Mouse (Mus musculus) limb, embryonic 14.5 days (tissue): ENCODE data around the gene Thap4. TPM values are rescaled to one million over a fixed set of nuclear protein-coding genes. Genes with fewer than 3 reads are reported as not detected.
A peak's percentile ranks its signal among the peaks of the same experiment; 100 is the strongest.

Experiments
- ATAC-seq: fragments of 200-750 bp; cut with Nextera tagmentation; 2 replicates; pipeline ENCODE4 v1.8.0; 2017; ENCODE audit warnings: low read depth, moderate number of reproducible peaks, moderate TSS enrichment; ENCODE audit not compliant: low FRiP score
- DNase-seq: peaks from one replicate; pipeline ENCODE4 v3.0.0-alpha.2; 2015; ENCODE audit warnings: low spot score
- H3K27ac ChIP-seq: fragments of 300-500 bp; sonication (generic); replicated peaks from 2 replicates; pipeline ENCODE4 v1.5.1; 2014; ENCODE audit warnings: low read depth, mild to moderate bottlenecking, low read length, moderate library complexity, mixed read lengths
- H3K27me3 ChIP-seq: fragments of 300-500 bp; sonication (generic); 2 replicates; pipeline ENCODE4 v1.6.1; 2014; ENCODE audit warnings: low read length, mixed read lengths; ENCODE audit not compliant: control insufficient read depth, insufficient read depth
- H3K36me3 ChIP-seq: fragments of 300-500 bp; sonication (generic); 2 replicates; pipeline ENCODE4 v1.6.1; 2014; ENCODE audit warnings: mild to moderate bottlenecking, low read length, moderate library complexity, mixed read lengths; ENCODE audit not compliant: control insufficient read depth, insufficient read depth
- H3K4me1 ChIP-seq: fragments of 300-500 bp; sonication (generic); 2 replicates; pipeline ENCODE4 v1.6.1; 2014; ENCODE audit warnings: antibody characterized with exemption, low read length, mixed read lengths; ENCODE audit not compliant: control insufficient read depth, insufficient read depth
- H3K4me2 ChIP-seq: fragments of 300-500 bp; sonication (generic); replicated peaks from 2 replicates; pipeline ENCODE4 v1.6.1; 2014; ENCODE audit warnings: low read depth, mild to moderate bottlenecking, low read length, moderate library complexity; ENCODE audit not compliant: severe bottlenecking
- H3K4me3 ChIP-seq: fragments of 300-500 bp; sonication (generic); replicated peaks from 2 replicates; pipeline ENCODE4 v1.5.1; 2014; ENCODE audit warnings: low read length
- H3K9ac ChIP-seq: fragments of 300-500 bp; sonication (generic); 2 replicates; pipeline ENCODE4 v1.6.1; 2014; ENCODE audit warnings: mild to moderate bottlenecking, low read depth, low read length, moderate library complexity; ENCODE audit not compliant: severe bottlenecking
- H3K9me3 ChIP-seq: fragments of 300-500 bp; sonication (generic); 2 replicates; pipeline ENCODE4 v1.6.1; 2016; ENCODE audit warnings: low read length; ENCODE audit not compliant: control insufficient read depth
- POLR2A ChIP-seq: fragments of 200-500 bp; IDR thresholded peaks from 2 replicates; pipeline ENCODE4 v1.8.0; 2012; ENCODE audit warnings: inconsistent platforms, mild to moderate bottlenecking, moderate library complexity, borderline replicate concordance; ENCODE audit not compliant: insufficient read depth, insufficient read length; ENCODE audit errors: extremely low read depth
- WGBS: fragments of 180-500 bp; shearing (Covaris S2); extraction: QIAGEN DNeasy Blood & Tissue Kit; methylation state at CpG from one replicate; pipeline ENCODE4 v1.1.7; 2014; 5-methylcytosine and 5-hydroxymethylcytosine counted together
- polyA plus RNA-seq, 2 experiments: library from polyadenylated mRNA; depleted of rRNA in 1 of 2; stranded (reverse) in 1 of 2; unstranded in 1 of 2; fragments of >200 nt; fragmentation: Nextera tagmentation in 1 of 2; extraction: Ambion mirVana in 1 of 2; gene quantifications; 2 replicates each; pipeline versions ENCODE4 v1.2.1 to v1.2.3; 2012 to 2014

Gene Thap4
- polyA plus RNA-seq, 2 experiments, result 52.3 to 59.4 TPM

- no peak for TF ChIP-seq POLR2A
- Histone ChIP-seq H3K4me1 (no peaks in the 10 kb centered on the region), H3K4me3 (peak within 1 kb of the TSS; percentile 60), H3K36me3 (no peaks in the 10 kb centered on the region), H3K9ac (peak within 1 kb of the TSS; percentile 70), H3K9me3 (no peaks in the 10 kb centered on the region), H3K27ac (0 out of 2 replicates have a peak within 1 kb of the TSS, but pooled peaks have one; percentile 13), H3K27me3 (0 out of 2 replicates have a peak, but pooled peaks cover 3% of the 10 kb centered on the region), H3K4me2 (peak within 1 kb of the TSS; percentile 95)
- DNase-seq (peak; percentile 76), ATAC-seq (peak; percentile 45)
- under 1% methylated on average over 75 of the region's 78 CpGs for WGBS
These were observed 69.0 kb downstream of the Thap4 start, which contains the start of gene Bok for GRCm38 (mm10) chr1:93685401-93686244. TSS of gene Bok (plus strand) at chr1:93685660.

- WGBS, result 52% methylated on average over 7 of the region's 7 CpGs
- Histone ChIP-seq H3K4me2 (no peak overlapping the region), H3K27me3 (no peaks in the 10 kb centered on the region), H3K36me3 (no peaks in the 10 kb centered on the region), H3K4me1 (no peaks in the 10 kb centered on the region), H3K9ac (no peak overlapping the region), H3K27ac (no peak overlapping the region), H3K9me3 (no peaks in the 10 kb centered on the region), H3K4me3 (no peak overlapping the region)
- TF ChIP-seq POLR2A, result no peak
- DNase-seq (peak; percentile 26), ATAC-seq (no peak)
These were observed 74.6 kb downstream of the Thap4 start for GRCm38 (mm10) chr1:93679889-93680568.

GRCm38 (mm10) chr1:93678386-93678785 lies 76.3 kb downstream of the Thap4 start:
- no peak for DNase-seq
- no peak overlapping the region for H3K4me3 ChIP-seq
- H3K9ac ChIP-seq, result no peak overlapping the region
- H3K27me3 ChIP-seq, result no peaks in the 10 kb centered on the region
- no peak for ATAC-seq
- no peak overlapping the region for H3K4me2 ChIP-seq
- H3K4me1 ChIP-seq, result no peaks in the 10 kb centered on the region
- no peaks in the 10 kb centered on the region for H3K9me3 ChIP-seq
- no peak overlapping the region for H3K27ac ChIP-seq
- TF ChIP-seq POLR2A, result no peak
- WGBS, result 67% methylated on average over 2 of the region's 2 CpGs
- no peaks in the 10 kb centered on the region for H3K36me3 ChIP-seq

GRCm38 (mm10) chr1:93672682-93673081 lies 82.0 kb downstream of the Thap4 start:
- no peak overlapping the region for H3K27ac ChIP-seq
- H3K4me2 ChIP-seq, result no peak overlapping the region
- H3K9ac ChIP-seq, result no peak overlapping the region
- H3K9me3 ChIP-seq, result no peaks in the 10 kb centered on the region
- TF ChIP-seq POLR2A, result no peak
- DNase-seq (no peak), ATAC-seq (no peak)
- no peak overlapping the region for H3K4me3 ChIP-seq
- no peaks in the 10 kb centered on the region for H3K27me3 ChIP-seq
- whole genome bisulfite sequencing, result 88% methylated on average over 5 of the region's 5 CpGs
- no peaks in the 10 kb centered on the region for H3K36me3 ChIP-seq
- peaks cover 9% of the 10 kb centered on the region; the same call in 1 of the 2 replicates for H3K4me1 ChIP-seq

GRCm38 (mm10) chr1:93669941-93670340 lies 84.7 kb downstream of the Thap4 start:
- DNase-seq (no peak), ATAC-seq (no peak)
- Histone ChIP-seq H3K27ac (no peak overlapping the region), H3K4me3 (no peak overlapping the region), H3K27me3 (no peaks in the 10 kb centered on the region), H3K4me1 (peaks cover 9% of the 10 kb centered on the region; the same call in 1 of the 2 replicates), H3K9ac (no peak overlapping the region), H3K36me3 (no peaks in the 10 kb centered on the region), H3K9me3 (no peaks in the 10 kb centered on the region), H3K4me2 (no peak overlapping the region)
- no peak for TF ChIP-seq POLR2A
